Mouse (Mus musculus): ENCODE results near the gene Ffar4. TPM values are rescaled to one million over a fixed set of nuclear protein-coding genes. Genes with fewer than 3 reads are reported as not detected.

Gene Ffar4
- polyA plus RNA-seq, 1 experiment, result not detected

- no peaks in the 10 kb centered on the region for H3K9me3 ChIP-seq (ENCODE audit: control insufficient read depth, low read length)
- TF ChIP-seq TAL1 (IDR thresholded peaks at IDR 0.05; ENCODE audit: low read length), result no peak
- TF ChIP-seq GATA1 (IDR thresholded peaks at IDR 0.05; ENCODE audit: low read length), result no peak
- H3K4me3 ChIP-seq (replicated peaks), result no peak overlapping the region
- H3K4me1 ChIP-seq (ENCODE audit: control insufficient read depth), result no peaks in the 10 kb centered on the region
- no peaks in the 10 kb centered on the region for H3K36me3 ChIP-seq (ENCODE audit: control insufficient read depth)
- H3K27me3 ChIP-seq (ENCODE audit: control insufficient read depth), result no peaks in the 10 kb centered on the region
Measured at GRCm38 (mm10) chr19:38086948-38087551, 9.8 kb upstream of the Ffar4 start.

- TF ChIP-seq GATA1 (IDR thresholded peaks at IDR 0.05; ENCODE audit: low read length) (no peak), TAL1 (IDR thresholded peaks at IDR 0.05; ENCODE audit: low read length) (no peak)
- Histone ChIP-seq H3K36me3 (ENCODE audit: control insufficient read depth) (no peaks in the 10 kb centered on the region), H3K9me3 (ENCODE audit: control insufficient read depth, low read length) (no peaks in the 10 kb centered on the region), H3K4me3 (replicated peaks) (no peak overlapping the region), H3K4me1 (ENCODE audit: control insufficient read depth) (no peaks in the 10 kb centered on the region), H3K27me3 (ENCODE audit: control insufficient read depth) (no peaks in the 10 kb centered on the region)
Measured at GRCm38 (mm10) chr19:38089358-38089757, 7.5 kb upstream of the Ffar4 start.

GRCm38 (mm10) chr19:38091512-38091985 lies 5.3 kb upstream of the Ffar4 start:
- TF ChIP-seq TAL1 (IDR thresholded peaks at IDR 0.05; ENCODE audit: low read length) (no peak), GATA1 (IDR thresholded peaks at IDR 0.05; ENCODE audit: low read length) (no peak)
- H3K4me1 ChIP-seq (ENCODE audit: control insufficient read depth), result no peaks in the 10 kb centered on the region
- H3K9me3 ChIP-seq (ENCODE audit: control insufficient read depth, low read length), result no peaks in the 10 kb centered on the region
- H3K27me3 ChIP-seq (ENCODE audit: control insufficient read depth), result peaks cover 6% of the 10 kb centered on the region
- H3K4me3 ChIP-seq (replicated peaks), result no peak overlapping the region
- H3K36me3 ChIP-seq (ENCODE audit: control insufficient read depth), result no peaks in the 10 kb centered on the region

GRCm38 (mm10) chr19:38096231-38096630 lies 640 bp upstream of the Ffar4 start:
- peaks cover 29% of the 10 kb centered on the region for H3K27me3 ChIP-seq (ENCODE audit: control insufficient read depth)
- H3K36me3 ChIP-seq (ENCODE audit: control insufficient read depth), result no peaks in the 10 kb centered on the region
- H3K9me3 ChIP-seq (ENCODE audit: control insufficient read depth, low read length), result no peaks in the 10 kb centered on the region
- no peak for TF ChIP-seq TAL1 (IDR thresholded peaks at IDR 0.05; ENCODE audit: low read length)
- no peak for TF ChIP-seq GATA1 (IDR thresholded peaks at IDR 0.05; ENCODE audit: low read length)
- H3K4me1 ChIP-seq (ENCODE audit: control insufficient read depth), result no peaks in the 10 kb centered on the region
- no peak overlapping the region for H3K4me3 ChIP-seq (replicated peaks)

- H3K4me1 ChIP-seq (ENCODE audit: control insufficient read depth), result no peaks in the 10 kb centered on the region
- no peaks in the 10 kb centered on the region for H3K9me3 ChIP-seq (ENCODE audit: control insufficient read depth, low read length)
- no peaks in the 10 kb centered on the region for H3K27me3 ChIP-seq (ENCODE audit: control insufficient read depth)
- H3K4me3 ChIP-seq (replicated peaks), result no peak overlapping the region
- H3K36me3 ChIP-seq (ENCODE audit: control insufficient read depth), result no peaks in the 10 kb centered on the region
- TF ChIP-seq GATA1 (IDR thresholded peaks at IDR 0.05; ENCODE audit: low read length), result no peak
Measured at GRCm38 (mm10) chr19:38107871-38108270, 11.0 kb downstream of the Ffar4 start.

GRCm38 (mm10) chr19:38109506-38110242 lies 12.8 kb downstream of the Ffar4 start:
- H3K4me1 ChIP-seq (ENCODE audit: control insufficient read depth), result no peaks in the 10 kb centered on the region
- no peaks in the 10 kb centered on the region for H3K36me3 ChIP-seq (ENCODE audit: control insufficient read depth)
- no peak for TF ChIP-seq TAL1 (IDR thresholded peaks at IDR 0.05; ENCODE audit: low read length)
- no peak for TF ChIP-seq GATA1 (IDR thresholded peaks at IDR 0.05; ENCODE audit: low read length)
- H3K27me3 ChIP-seq (ENCODE audit: control insufficient read depth), result no peaks in the 10 kb centered on the region
- H3K9me3 ChIP-seq (ENCODE audit: control insufficient read depth, low read length), result no peaks in the 10 kb centered on the region
- no peak overlapping the region for H3K4me3 ChIP-seq (replicated peaks)

- Histone ChIP-seq H3K4me3 (replicated peaks) (no peak overlapping the region), H3K27me3 (ENCODE audit: control insufficient read depth) (no peaks in the 10 kb centered on the region), H3K36me3 (ENCODE audit: control insufficient read depth) (no peaks in the 10 kb centered on the region; the same call in 1 of the 2 replicates), H3K9me3 (ENCODE audit: control insufficient read depth, low read length) (no peaks in the 10 kb centered on the region), H3K4me1 (ENCODE audit: control insufficient read depth) (no peaks in the 10 kb centered on the region)
- TF ChIP-seq TAL1 (IDR thresholded peaks at IDR 0.05; ENCODE audit: low read length), result no peak
- TF ChIP-seq GATA1 (IDR thresholded peaks at IDR 0.05; ENCODE audit: low read length), result no peak
Measured at GRCm38 (mm10) chr19:38111056-38111455, 14.2 kb downstream of the Ffar4 start.

GRCm38 (mm10) chr19:38112575-38112974 lies 15.7 kb downstream of the Ffar4 start:
- Histone ChIP-seq H3K4me1 (ENCODE audit: control insufficient read depth) (no peaks in the 10 kb centered on the region), H3K9me3 (ENCODE audit: control insufficient read depth, low read length) (no peaks in the 10 kb centered on the region), H3K36me3 (ENCODE audit: control insufficient read depth) (peaks cover 3% of the 10 kb centered on the region; the same call in 1 of the 2 replicates), H3K4me3 (replicated peaks) (no peak overlapping the region), H3K27me3 (ENCODE audit: control insufficient read depth) (no peaks in the 10 kb centered on the region)
- TF ChIP-seq TAL1 (IDR thresholded peaks at IDR 0.05; ENCODE audit: low read length), result no peak
- no peak for TF ChIP-seq GATA1 (IDR thresholded peaks at IDR 0.05; ENCODE audit: low read length)

GRCm38 (mm10) chr19:38114834-38115491 lies 18.1 kb downstream of the Ffar4 start:
- no peak for TF ChIP-seq TAL1 (IDR thresholded peaks at IDR 0.05; ENCODE audit: low read length)
- H3K4me1 ChIP-seq (ENCODE audit: control insufficient read depth), result no peaks in the 10 kb centered on the region
- H3K9me3 ChIP-seq (ENCODE audit: control insufficient read depth, low read length), result no peaks in the 10 kb centered on the region
- H3K36me3 ChIP-seq (ENCODE audit: control insufficient read depth), result peaks cover 5% of the 10 kb centered on the region; the same call in 1 of the 2 replicates
- no peaks in the 10 kb centered on the region for H3K27me3 ChIP-seq (ENCODE audit: control insufficient read depth)
- H3K4me3 ChIP-seq (replicated peaks), result no peak overlapping the region

Data from erythroblast, embryonic 14.5 days (primary cell).